Mouse (Mus musculus) cerebellum, adult 11 months (tissue): Measurements from ENCODE around the gene Trpm8.

Experiments
- DNase-seq: peaks from one replicate; pipeline ENCODE4 v3.0.0; 2022

Gene Trpm8

DNA sequence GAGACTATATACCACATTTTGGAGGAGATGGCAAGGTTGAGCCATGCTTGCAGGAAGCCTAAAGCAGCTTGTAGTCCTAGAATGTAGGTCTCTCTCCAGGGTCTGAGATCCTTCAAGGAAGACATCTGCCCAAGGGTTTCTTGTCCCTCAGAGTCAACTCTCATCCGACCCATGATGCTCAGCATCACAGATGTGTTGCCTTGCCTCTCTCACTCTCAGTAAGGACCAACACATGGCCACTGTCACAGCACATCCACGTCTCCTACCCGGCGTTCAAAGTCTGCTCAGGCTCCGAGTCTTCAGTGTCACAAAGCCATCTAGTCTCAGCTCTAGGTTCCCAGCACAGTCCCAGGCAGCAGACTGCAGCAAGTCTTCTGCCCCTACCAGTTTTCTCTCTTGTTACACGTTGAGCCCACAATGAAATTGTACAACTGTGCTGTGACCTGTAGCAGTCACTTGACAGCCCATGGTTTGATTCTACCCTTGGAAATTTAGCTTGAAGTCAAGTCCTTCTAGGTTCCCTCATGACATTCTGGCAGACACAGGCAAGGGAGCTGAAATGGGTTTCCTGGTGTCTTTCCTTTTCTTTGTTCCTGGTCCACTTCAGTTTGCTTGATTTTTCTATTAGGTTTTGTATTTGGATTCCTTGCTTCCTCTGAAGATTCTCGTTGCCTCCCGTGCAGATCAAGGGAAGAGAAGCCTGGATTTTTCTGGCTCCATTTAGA is 27.0 kb downstream of the Trpm8 start:
- no peak for DNase-seq

DNA sequence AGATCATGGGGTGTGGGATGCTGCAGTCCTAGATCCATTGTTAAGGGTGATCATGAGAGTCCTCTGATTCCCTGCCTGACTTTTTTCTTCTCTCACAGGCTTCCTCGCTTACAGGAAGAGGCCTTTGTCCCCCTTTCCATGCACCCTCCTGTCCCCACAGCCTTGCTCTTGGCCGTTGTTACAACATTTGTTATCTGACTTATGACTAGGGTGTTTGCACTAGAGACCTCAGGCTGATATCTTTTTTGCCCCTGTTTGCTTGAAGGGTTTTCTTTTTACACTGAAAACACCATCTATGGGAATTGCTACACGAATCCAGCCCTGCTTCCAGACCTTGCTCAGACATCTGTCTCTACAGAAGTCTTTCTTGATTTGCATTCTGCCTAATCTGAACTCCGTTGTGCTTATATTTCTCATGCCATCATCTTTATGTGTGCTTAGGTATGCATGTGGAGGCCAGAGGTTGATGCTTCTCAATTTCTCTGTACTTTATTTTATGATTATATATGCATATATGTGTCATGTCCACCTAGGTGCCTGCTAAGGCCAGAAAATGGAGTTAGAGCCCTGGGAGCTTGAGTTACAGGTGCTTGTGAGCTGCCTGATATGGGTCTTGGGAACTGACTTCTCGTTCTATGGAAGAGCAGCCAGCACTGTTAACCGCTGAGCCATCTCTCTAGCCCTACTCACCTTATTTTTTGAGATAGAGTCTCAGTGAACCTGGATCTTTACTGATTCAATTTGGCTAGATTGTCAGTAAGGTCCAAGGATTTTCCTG is 27.7 kb downstream of the Trpm8 start:
- no peak for DNase-seq

GRCm38 (mm10) chr1:88306543-88306942 is 29.1 kb downstream of the Trpm8 start:
- DNase-seq: no peak

- no peak for DNase-seq
These were observed 29.7 kb downstream of the Trpm8 start for GRCm38 (mm10) chr1:88307180-88307579.

GRCm38 (mm10) chr1:88309020-88309419 is 31.6 kb downstream of the Trpm8 start:
- DNase-seq: no peak

- DNase-seq: no peak
These were observed 32.4 kb downstream of the Trpm8 start for GRCm38 (mm10) chr1:88309905-88310304.

- DNase-seq: no peak
These were observed 32.9 kb downstream of the Trpm8 start for GRCm38 (mm10) chr1:88310349-88310748.

DNA sequence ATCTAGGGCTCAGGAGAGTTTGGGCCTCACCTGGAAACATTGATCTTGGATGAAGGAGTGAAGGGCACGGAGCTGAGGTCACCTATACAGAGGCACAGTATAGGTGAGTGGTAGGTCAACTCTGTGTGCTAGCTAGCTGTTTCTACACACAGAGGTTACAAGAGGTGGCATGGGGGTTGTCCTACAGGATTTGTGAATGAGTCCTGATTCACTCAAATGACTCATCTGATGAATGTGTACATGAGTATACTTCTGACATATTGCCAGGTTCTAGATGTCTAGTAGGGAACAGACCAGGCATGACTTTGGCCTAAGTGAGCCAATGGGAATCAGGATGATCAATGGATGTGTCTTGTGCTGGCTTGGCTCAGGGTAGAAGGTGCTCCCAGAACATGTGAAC is 39.8 kb downstream of the Trpm8 start:
- no peak for DNase-seq

- peak; percentile 83 for DNase-seq
These were observed 41.1 kb downstream of the Trpm8 start for GRCm38 (mm10) chr1:88318531-88319060.

- no peak for DNase-seq
These were observed 43.4 kb downstream of the Trpm8 start for GRCm38 (mm10) chr1:88320821-88321395.

- DNase-seq: peak; percentile 47
These were observed 44.7 kb downstream of the Trpm8 start for GRCm38 (mm10) chr1:88322146-88322545.

- no peak for DNase-seq
These were observed 45.6 kb downstream of the Trpm8 start for GRCm38 (mm10) chr1:88323101-88323500.

GRCm38 (mm10) chr1:88339481-88339880 is 62.0 kb downstream of the Trpm8 start:
- DNase-seq: no peak

DNA sequence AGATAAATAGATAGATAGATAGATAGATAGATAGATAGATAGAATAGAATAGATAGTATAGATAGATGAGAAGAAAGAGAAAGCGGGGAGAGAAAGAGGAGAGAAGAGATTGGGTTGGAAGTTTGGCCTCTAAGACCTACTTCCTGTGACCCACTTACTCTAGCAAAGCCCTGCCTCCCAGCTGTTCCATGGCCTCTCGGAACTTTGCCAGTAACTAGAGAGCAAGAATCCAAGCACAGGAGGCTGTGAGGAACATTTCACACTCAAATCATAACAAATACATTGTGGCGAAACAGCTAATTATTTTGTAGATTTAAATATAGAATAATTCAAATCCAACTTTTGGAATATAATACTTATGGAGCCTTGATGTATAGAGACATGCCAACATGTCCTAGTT is 65.2 kb downstream of the Trpm8 start:
- no peak for DNase-seq

GRCm38 (mm10) chr1:88345580-88345979 is 68.1 kb downstream of the Trpm8 start:
- no peak for DNase-seq

GRCm38 (mm10) chr1:88348496-88349005 is 71.1 kb downstream of the Trpm8 start:
- DNase-seq: peak; percentile 72

GRCm38 (mm10) chr1:88350761-88351160 is 73.3 kb downstream of the Trpm8 start:
- DNase-seq: peak; percentile 27

DNA sequence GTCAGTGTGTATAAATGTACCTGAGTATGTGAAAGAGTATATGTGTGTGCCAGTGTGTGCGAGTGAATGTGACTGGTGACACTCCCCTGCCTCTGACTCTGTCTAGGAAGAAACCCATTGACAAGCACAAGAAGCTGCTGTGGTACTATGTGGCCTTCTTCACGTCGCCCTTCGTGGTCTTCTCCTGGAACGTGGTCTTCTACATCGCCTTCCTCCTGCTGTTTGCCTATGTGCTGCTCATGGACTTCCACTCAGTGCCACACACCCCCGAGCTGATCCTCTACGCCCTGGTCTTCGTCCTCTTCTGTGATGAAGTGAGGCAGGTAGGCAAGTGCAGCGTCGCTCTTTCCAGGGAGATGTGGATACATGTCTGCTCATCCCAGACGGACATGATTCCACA is 77.6 kb downstream of the Trpm8 start:
- peak; percentile 30 for DNase-seq

GRCm38 (mm10) chr1:88355681-88356080 is 78.2 kb downstream of the Trpm8 start:
- peak; percentile 24 for DNase-seq

DNA sequence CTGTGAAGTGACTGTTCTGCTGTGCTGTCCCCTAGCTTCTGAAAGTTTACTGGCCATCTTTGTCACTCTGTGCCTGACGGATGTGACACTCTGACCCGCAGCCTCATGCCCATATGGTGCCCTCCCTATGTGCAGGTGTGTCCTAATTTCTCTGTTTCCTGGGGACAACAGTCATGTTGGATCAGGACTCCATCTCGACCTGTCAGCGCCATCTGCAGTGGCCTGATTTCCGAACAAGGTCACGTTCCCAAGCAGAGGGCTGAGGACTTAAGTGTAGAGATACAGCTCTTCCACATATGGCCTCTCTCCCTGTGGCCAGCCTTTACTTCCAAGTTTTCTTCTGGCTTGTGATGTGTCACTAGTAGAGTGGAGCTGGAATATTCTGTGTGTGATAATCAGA is 79.2 kb downstream of the Trpm8 start:
- DNase-seq: peak; percentile 82

GRCm38 (mm10) chr1:88357458-88358090 is 80.1 kb downstream of the Trpm8 start:
- DNase-seq: peak; percentile 86

DNA sequence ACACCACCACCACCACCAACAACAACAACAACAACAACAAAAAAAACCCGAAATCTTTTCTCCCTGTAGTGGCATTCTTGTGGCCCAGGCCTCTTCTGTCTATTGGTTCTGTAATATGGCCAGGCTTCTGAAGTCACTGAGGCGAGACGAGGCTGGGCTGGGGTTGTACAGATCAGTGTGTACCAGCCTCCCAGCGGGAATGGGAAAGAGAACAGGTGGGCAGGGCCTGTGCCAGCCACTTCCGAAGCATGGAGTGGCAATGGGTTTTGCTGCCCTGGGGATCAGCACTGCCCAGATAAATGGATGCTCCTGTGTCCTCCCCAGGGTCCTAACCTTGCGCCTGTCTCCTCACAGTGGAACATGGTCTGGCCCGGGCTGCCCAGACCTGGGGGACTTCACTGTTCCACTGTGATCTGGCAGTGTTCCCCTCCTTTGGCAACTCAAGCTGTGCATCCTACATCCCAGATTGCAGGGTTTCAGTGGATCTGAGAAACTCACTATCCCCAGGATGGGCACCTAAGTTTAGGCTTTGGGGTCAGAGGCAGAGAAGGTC is 80.7 kb downstream of the Trpm8 start:
- peak; percentile 93 for DNase-seq

- DNase-seq: no peak
These were observed 83.6 kb downstream of the Trpm8 start for GRCm38 (mm10) chr1:88361085-88361484.
